Comparison of ENCODE assay signal across 8 mouse cellular contexts in genomic region chr4:133498160-133498724, GRCm38 (mm10). TPM values are rescaled to one million over a fixed set of nuclear protein-coding genes. Genes with fewer than 3 reads are reported as not detected.
DNase-seq lines count a peak whose midpoint lies in the region; ATAC-seq lines count a peak whose summit lies in the region.

TSS of gene Trnp1 (minus strand) at chr4:133498550.

- H3K9ac ChIP-seq in limb, embryonic 12.5 days (replicated peaks), result peak within 1 kb of the TSS; percentile 67
- peak within 1 kb of the TSS; percentile 71 for H3K9ac ChIP-seq in midbrain, embryonic 13.5 days (replicated peaks)

- ATAC-seq in limb, embryonic 12.5 days (ENCODE audit: insufficient number of reproducible peaks, insufficient read depth, low FRiP score, low TSS enrichment, low read depth), result peak; percentile 74
- ATAC-seq in midbrain, embryonic 13.5 days, result peak; percentile 91

- H3K27ac ChIP-seq in embryonic facial prominence, embryonic 10.5 days (replicated peaks), result peak within 1 kb of the TSS; percentile 70
- H3K27ac ChIP-seq in limb, embryonic 12.5 days, result 0 out of 2 replicates have a peak within 1 kb of the TSS, but pooled peaks have one; percentile 12
- H3K27ac ChIP-seq in midbrain, embryonic 13.5 days, result no peak within 1 kb of the TSS

- peak within 1 kb of the TSS; percentile 70 for H3K4me3 ChIP-seq in embryonic facial prominence, embryonic 10.5 days
- H3K4me3 ChIP-seq in limb, embryonic 12.5 days (replicated peaks), result peak within 1 kb of the TSS; percentile 69
- H3K4me3 ChIP-seq in midbrain, embryonic 13.5 days (replicated peaks), result peak within 1 kb of the TSS; percentile 68

- H3K4me1 ChIP-seq in embryonic facial prominence, embryonic 10.5 days, result peaks cover 39% of the 10 kb centered on the region
- peaks cover 30% of the 10 kb centered on the region for H3K4me1 ChIP-seq in limb, embryonic 12.5 days (replicated peaks)
- peaks cover 18% of the 10 kb centered on the region for H3K4me1 ChIP-seq in midbrain, embryonic 13.5 days (replicated peaks)

- WGBS in embryonic facial prominence, embryonic 10.5 days, result under 1% methylated on average over 53 of the region's 53 CpGs
- WGBS in limb, embryonic 12.5 days, result under 1% methylated on average over 49 of the region's 53 CpGs
- under 1% methylated on average over 50 of the region's 53 CpGs for WGBS in midbrain, embryonic 13.5 days

- H3K4me2 ChIP-seq in limb, embryonic 12.5 days, result peak within 1 kb of the TSS; percentile 100
- H3K4me2 ChIP-seq in midbrain, embryonic 13.5 days (replicated peaks), result peak within 1 kb of the TSS; percentile 96

- peaks cover 95% of the 10 kb centered on the region for H3K27me3 ChIP-seq in embryonic facial prominence, embryonic 10.5 days (replicated peaks; ENCODE audit: low read depth, poor library complexity, severe bottlenecking)
- peaks cover 96% of the 10 kb centered on the region for H3K27me3 ChIP-seq in limb, embryonic 12.5 days
- peaks cover 92% of the 10 kb centered on the region for H3K27me3 ChIP-seq in midbrain, embryonic 13.5 days
- peaks cover 4% of the 10 kb centered on the region for H3K27me3 ChIP-seq in splenic B cell, adult 2 months (ENCODE audit: control insufficient read depth, insufficient read depth, low read length, poor library complexity, severe bottlenecking)

- no peaks in the 10 kb centered on the region for H3K36me3 ChIP-seq in embryonic facial prominence, embryonic 10.5 days (replicated peaks)
- H3K36me3 ChIP-seq in limb, embryonic 12.5 days, result no peaks in the 10 kb centered on the region
- H3K36me3 ChIP-seq in midbrain, embryonic 13.5 days, result no peaks in the 10 kb centered on the region
- no peaks in the 10 kb centered on the region for H3K36me3 ChIP-seq in splenic B cell, adult 2 months (ENCODE audit: control insufficient read depth, insufficient read depth, low read length, poor library complexity, severe bottlenecking)

- DNase-seq in ovary, adult 18-20 months (ENCODE audit: low spot score), result peak; percentile 43
- DNase-seq in ovary, postnatal 14 days (ENCODE audit: low spot score), result no peak
- DNase-seq in embryonic facial prominence, embryonic 10.5 days (ENCODE audit: low spot score), result peak; percentile 90
- peak; percentile 53 to 62 for DNase-seq in heart, adult 9 months (ENCODE audit: low spot score in 2 of 2)
- peak; percentile 52 for DNase-seq in kidney, adult 9 months
- peak; percentile 65 for DNase-seq in splenic B cell, adult 2 months (ENCODE audit: low read depth, low spot score)

- H3K9me3 ChIP-seq in embryonic facial prominence, embryonic 10.5 days, result no peaks in the 10 kb centered on the region
- no peaks in the 10 kb centered on the region for H3K9me3 ChIP-seq in limb, embryonic 12.5 days
- no peaks in the 10 kb centered on the region for H3K9me3 ChIP-seq in midbrain, embryonic 13.5 days

RNA-seq across cellular contexts. Expression of gene Trnp1, which starts in this region (rescaled TPM):
- polyA plus RNA-seq in embryonic facial prominence, embryonic 10.5 days (2016; fragmentation: Nextera tagmentation; extraction: Ambion mirVana), result 0.57 and 1.1 TPM in 2 replicates
- polyA plus RNA-seq in limb, embryonic 12.5 days (2016; fragmentation: Nextera tagmentation; extraction: Ambion mirVana), result 2.0 and 3.7 TPM in 2 replicates
- polyA plus RNA-seq in midbrain, embryonic 13.5 days (2015; fragmentation: Nextera tagmentation; extraction: Ambion mirVana), result 1.2 and 1.9 TPM in 2 replicates
